Mouse (Mus musculus) embryonic facial prominence, embryonic 13.5 days (tissue): ENCODE data around the gene Itga6. TPM values are rescaled to one million over a fixed set of nuclear protein-coding genes. Genes with fewer than 3 reads are reported as not detected.
"Not testable (repeated sequence)": the region's sequence is repeated elsewhere in the genome, so short reads cannot be mapped to it uniquely, and the experiment has no call there.

Experiments
- ATAC-seq: fragments of 200-750 bp; cut with Nextera tagmentation; 2 replicates; pipeline ENCODE4 v1.8.0; 2017; ENCODE audit warnings: low read depth; ENCODE audit not compliant: insufficient number of reproducible peaks, insufficient read depth, low FRiP score, low TSS enrichment
- H3K27ac ChIP-seq: fragments of 300-500 bp; sonication (generic); 2 replicates; pipeline ENCODE4 v1.5.1; 2015; ENCODE audit warnings: moderate library complexity, mild to moderate bottlenecking, inconsistent platforms
- H3K27me3 ChIP-seq: fragments of 300-500 bp; sonication (generic); 2 replicates; pipeline ENCODE4 v1.6.1; 2015; ENCODE audit warnings: mild to moderate bottlenecking, inconsistent platforms
- H3K36me3 ChIP-seq: fragments of 300-500 bp; sonication (generic); 2 replicates; pipeline ENCODE4 v1.6.1; 2015; ENCODE audit warnings: mild to moderate bottlenecking, inconsistent platforms
- H3K4me1 ChIP-seq: fragments of 300-500 bp; sonication (generic); 2 replicates; pipeline ENCODE4 v1.6.1; 2015; ENCODE audit warnings: inconsistent platforms
- H3K4me2 ChIP-seq: fragments of 300-500 bp; sonication (generic); 2 replicates; pipeline ENCODE4 v1.6.1; 2015; ENCODE audit warnings: moderate library complexity, mild to moderate bottlenecking, inconsistent platforms
- H3K4me3 ChIP-seq: fragments of 300-500 bp; sonication (generic); 2 replicates; pipeline ENCODE4 v1.5.1; 2015; ENCODE audit warnings: mild to moderate bottlenecking, inconsistent platforms
- H3K9ac ChIP-seq: fragments of 300-500 bp; sonication (generic); 2 replicates; pipeline ENCODE4 v1.6.1; 2015; ENCODE audit warnings: mild to moderate bottlenecking, inconsistent platforms
- H3K9me3 ChIP-seq: fragments of 300-500 bp; sonication (generic); 2 replicates; pipeline ENCODE4 v1.6.1; 2016; ENCODE audit warnings: inconsistent platforms
- WGBS: fragments of 180-500 bp; shearing (Covaris S2); methylation state at CpG from one replicate; pipeline ENCODE4 v1.1.7; 2015; ENCODE audit warnings: mixed read lengths; 5-methylcytosine and 5-hydroxymethylcytosine counted together
- polyA plus RNA-seq: library from polyadenylated mRNA; unstranded; fragments of >200 nt; fragmentation: Nextera tagmentation; extraction: Ambion mirVana; gene quantifications from 2 replicates; pipeline ENCODE4 v1.2.1, GENCODE M21; 2015

The Itga6 gene
- polyA plus RNA-seq, 1 experiment from 2014 or later, result 37.7 TPM

DNA sequence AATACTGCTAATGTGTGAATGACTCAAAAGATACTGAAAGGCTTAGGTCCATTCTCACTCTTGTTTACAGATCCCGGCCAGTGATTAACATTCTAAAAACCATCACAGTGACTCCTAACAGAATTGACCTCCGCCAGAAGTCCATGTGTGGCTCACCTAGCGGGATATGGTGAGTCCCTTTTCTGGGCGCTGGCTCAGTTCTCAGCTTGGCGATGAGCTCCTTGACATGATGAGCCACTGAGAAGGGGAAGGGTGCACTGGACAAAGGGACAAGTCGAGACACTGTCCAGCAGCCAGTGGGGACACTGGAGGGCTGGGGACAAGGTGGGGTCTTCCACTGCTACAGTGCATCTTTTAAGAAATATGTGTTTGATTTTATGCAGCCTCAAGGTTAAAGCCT lies 88.2 kb downstream of the Itga6 start:
- 84% methylated on average over 6 of the region's 6 CpGs for WGBS
- ATAC-seq, result no peak
- H3K27me3 ChIP-seq, result no peaks in the 10 kb centered on the region
- H3K4me3 ChIP-seq, result no peak overlapping the region
- no peaks in the 10 kb centered on the region for H3K36me3 ChIP-seq
- no peaks in the 10 kb centered on the region for H3K4me1 ChIP-seq
- no peak overlapping the region for H3K9ac ChIP-seq
- H3K9me3 ChIP-seq, result no peaks in the 10 kb centered on the region
- H3K27ac ChIP-seq, result no peak overlapping the region
- no peak overlapping the region for H3K4me2 ChIP-seq

DNA sequence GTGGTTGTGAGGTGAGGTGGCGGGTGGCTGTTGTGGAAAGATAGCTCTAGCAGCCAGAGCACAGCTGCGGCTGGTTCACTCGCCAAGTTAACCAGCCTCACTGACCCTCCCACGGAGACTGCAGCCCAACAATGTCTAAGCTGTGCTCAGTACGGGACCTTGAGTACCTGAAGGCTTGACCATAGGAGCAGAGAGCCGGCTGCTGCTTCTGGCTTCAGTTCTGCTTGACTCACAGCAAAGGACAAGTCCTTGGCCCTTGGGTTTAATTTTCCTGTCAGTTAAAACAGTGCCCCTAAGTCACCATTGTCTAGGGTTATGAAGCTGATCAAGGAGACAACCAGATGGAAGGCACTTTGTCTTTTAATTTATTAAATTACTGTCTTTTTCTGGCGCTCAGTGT lies 89.0 kb downstream of the Itga6 start:
- Histone ChIP-seq H3K4me1 (no peaks in the 10 kb centered on the region), H3K27ac (no peak overlapping the region; the same call in 1 of the 2 replicates), H3K9me3 (no peaks in the 10 kb centered on the region), H3K4me3 (no peak overlapping the region), H3K36me3 (no peaks in the 10 kb centered on the region), H3K9ac (no peak overlapping the region), H3K4me2 (no peak overlapping the region), H3K27me3 (no peaks in the 10 kb centered on the region)
- no peak for ATAC-seq
- 65% methylated on average over 7 of the region's 7 CpGs for WGBS

DNA sequence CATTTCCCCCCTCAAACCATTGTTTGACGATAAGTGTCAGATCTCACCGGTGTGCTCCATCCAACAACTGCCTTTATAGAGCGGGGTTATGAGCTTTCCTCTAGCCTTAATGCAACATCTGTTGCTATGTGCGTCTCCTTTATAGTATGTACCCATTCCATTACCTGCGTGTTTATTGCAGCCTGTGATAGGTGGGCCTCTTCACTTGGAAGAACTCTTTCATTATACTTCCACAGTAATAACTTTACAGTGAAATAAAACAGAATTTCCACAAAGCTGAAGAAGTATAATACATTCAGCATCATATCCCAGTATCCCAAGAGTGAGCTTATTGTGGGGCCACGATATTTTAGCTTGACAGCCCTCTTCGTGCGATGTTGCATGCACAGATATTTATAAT lies 90.1 kb downstream of the Itga6 start:
- Histone ChIP-seq H3K4me3 (no peak overlapping the region), H3K27ac (no peak overlapping the region), H3K36me3 (peaks cover 3% of the 10 kb centered on the region; the same call in 1 of the 2 replicates), H3K9ac (no peak overlapping the region), H3K4me2 (no peak overlapping the region), H3K4me1 (no peaks in the 10 kb centered on the region), H3K9me3 (no peaks in the 10 kb centered on the region), H3K27me3 (no peaks in the 10 kb centered on the region)
- ATAC-seq, result no peak
- WGBS, result 72% methylated on average over 8 of the region's 8 CpGs

DNA sequence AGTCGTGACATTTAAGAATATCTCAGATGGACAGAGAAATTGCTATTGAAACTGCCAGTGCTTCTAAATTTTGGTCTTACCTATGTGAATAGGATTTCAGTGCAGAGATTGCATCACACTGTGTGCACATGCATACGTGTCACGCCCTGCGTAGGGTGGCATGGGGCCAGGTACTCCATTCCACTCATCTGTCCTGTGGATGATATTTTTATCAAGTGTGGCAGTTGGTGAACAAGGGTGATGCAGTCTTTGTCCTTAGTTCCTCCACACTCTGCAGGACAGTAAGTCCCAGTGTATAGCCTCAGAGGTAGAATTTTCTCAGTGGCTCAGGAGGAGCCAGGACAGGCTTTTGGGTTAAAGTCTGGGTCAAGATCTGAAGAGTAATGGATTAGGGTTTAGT lies 90.8 kb downstream of the Itga6 start:
- no peaks in the 10 kb centered on the region for H3K27me3 ChIP-seq
- H3K9me3 ChIP-seq, result no peaks in the 10 kb centered on the region
- 80% methylated on average over 4 of the region's 4 CpGs for WGBS
- no peaks in the 10 kb centered on the region for H3K4me1 ChIP-seq
- no peak overlapping the region for H3K9ac ChIP-seq
- no peak overlapping the region for H3K27ac ChIP-seq
- H3K4me3 ChIP-seq, result no peak overlapping the region
- ATAC-seq, result no peak
- H3K4me2 ChIP-seq, result no peak overlapping the region
- H3K36me3 ChIP-seq, result peaks cover 3% of the 10 kb centered on the region; the same call in 1 of the 2 replicates

DNA sequence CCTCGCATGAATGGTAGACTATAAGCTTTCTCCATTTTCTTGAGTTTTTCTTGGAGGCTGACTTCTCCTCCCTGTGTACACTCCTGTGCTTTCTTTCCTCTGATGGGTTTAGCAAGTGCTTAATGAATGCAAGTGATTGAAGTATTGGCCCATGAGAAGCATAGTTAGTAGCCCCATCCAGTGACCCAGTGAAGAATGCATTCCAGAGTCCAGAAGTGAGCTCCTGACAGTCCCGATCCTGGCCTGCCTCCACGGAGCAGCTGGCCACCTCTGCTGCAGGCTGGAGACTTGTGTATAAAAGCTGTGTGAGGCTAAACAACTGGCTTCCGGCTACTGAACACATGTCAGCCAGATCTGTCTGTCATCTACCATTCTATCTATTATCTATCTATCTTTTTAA lies 91.8 kb downstream of the Itga6 start:
- Histone ChIP-seq H3K27ac (no peak overlapping the region), H3K4me1 (no peaks in the 10 kb centered on the region), H3K36me3 (peaks cover 3% of the 10 kb centered on the region; the same call in 1 of the 2 replicates), H3K4me3 (no peak overlapping the region), H3K9me3 (no peaks in the 10 kb centered on the region), H3K9ac (no peak overlapping the region), H3K27me3 (no peaks in the 10 kb centered on the region), H3K4me2 (no peak overlapping the region)
- WGBS, result 64% methylated on average over 4 of the region's 4 CpGs
- ATAC-seq, result no peak

DNA sequence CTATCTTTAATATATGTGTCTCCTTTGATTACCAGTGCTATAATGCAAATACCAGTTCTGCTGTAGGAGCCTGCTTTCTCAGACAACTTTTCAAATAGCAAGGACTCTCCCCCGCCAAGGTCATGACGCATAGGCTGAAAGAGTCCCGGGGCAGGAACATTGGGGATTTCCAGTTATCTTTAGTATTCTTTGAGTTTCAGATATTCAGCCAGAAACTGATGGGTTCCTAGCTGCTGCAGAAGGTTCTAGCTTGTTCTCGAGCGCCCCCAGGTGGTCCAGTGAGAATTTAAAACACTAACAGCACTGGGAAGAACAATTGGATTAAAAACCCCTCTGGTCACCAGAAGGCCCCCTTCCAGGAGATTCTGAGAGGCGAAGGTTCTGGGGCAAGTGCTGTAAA lies 92.4 kb downstream of the Itga6 start:
- H3K9ac ChIP-seq, result no peak overlapping the region
- H3K36me3 ChIP-seq, result peaks cover 3% of the 10 kb centered on the region; the same call in 1 of the 2 replicates
- no peak overlapping the region for H3K4me2 ChIP-seq
- 35% methylated on average over 6 of the region's 6 CpGs for WGBS
- H3K4me3 ChIP-seq, result no peak overlapping the region
- H3K9me3 ChIP-seq, result no peaks in the 10 kb centered on the region
- H3K27ac ChIP-seq, result no peak overlapping the region
- H3K4me1 ChIP-seq, result no peaks in the 10 kb centered on the region
- no peak for ATAC-seq
- H3K27me3 ChIP-seq, result no peaks in the 10 kb centered on the region

DNA sequence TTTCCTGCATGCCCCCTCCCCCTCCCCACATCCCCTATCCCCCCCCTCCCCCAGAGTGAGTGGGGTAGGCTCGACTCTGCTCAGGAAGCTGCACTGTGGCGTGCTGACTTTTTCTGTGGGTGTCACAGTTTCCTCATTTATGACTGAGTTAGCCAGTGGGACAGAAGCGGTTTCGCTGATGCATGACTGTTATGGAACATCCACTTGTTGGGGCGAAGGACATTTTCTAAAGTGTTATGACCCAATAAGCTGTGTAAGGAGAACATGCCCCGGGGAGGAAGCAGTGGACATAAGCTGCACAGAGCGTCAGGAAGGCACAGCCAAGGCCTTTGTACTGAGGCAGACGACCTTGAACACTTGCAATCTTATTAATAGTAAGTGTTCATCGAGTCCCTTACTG lies 97.9 kb downstream of the Itga6 start:
- ATAC-seq, result no peak
- H3K36me3 ChIP-seq, result peaks cover 6% of the 10 kb centered on the region; the same call in 1 of the 2 replicates
- no peak overlapping the region for H3K4me3 ChIP-seq
- H3K4me1 ChIP-seq, result no peaks in the 10 kb centered on the region
- no peak overlapping the region for H3K4me2 ChIP-seq
- H3K9me3 ChIP-seq, result no peaks in the 10 kb centered on the region
- no peak overlapping the region for H3K27ac ChIP-seq
- no peak overlapping the region for H3K9ac ChIP-seq
- no peaks in the 10 kb centered on the region for H3K27me3 ChIP-seq
- 82% methylated on average over 9 of the region's 9 CpGs for WGBS

DNA sequence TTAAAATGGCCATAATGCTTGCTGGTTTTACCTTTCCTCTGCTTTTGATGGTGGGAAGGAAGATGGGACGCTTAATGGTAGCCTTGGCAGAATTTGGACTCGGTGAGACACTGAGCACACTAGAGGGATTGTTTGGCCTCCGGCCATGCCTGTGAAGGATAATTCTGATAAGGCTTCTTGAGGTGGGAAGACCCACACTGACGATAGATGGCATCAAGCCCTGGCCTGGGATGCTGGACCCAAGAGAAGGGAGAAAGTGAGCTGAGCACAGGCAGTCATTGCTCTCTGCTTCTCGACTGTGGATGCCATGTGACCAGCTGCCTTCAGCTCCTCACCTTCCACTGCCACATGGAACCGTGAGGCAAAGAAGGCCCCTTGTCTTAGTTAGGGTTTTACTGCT lies 99.5 kb downstream of the Itga6 start:
- no peaks in the 10 kb centered on the region for H3K4me1 ChIP-seq
- H3K9me3 ChIP-seq, result no peaks in the 10 kb centered on the region
- no peak overlapping the region for H3K4me3 ChIP-seq
- 92% methylated on average over 6 of the region's 6 CpGs for WGBS
- ATAC-seq, result no peak
- H3K27me3 ChIP-seq, result no peaks in the 10 kb centered on the region
- H3K27ac ChIP-seq, result no peak overlapping the region
- no peak overlapping the region for H3K4me2 ChIP-seq
- no peak overlapping the region for H3K9ac ChIP-seq
- H3K36me3 ChIP-seq, result peaks cover 6% of the 10 kb centered on the region; the same call in 1 of the 2 replicates

DNA sequence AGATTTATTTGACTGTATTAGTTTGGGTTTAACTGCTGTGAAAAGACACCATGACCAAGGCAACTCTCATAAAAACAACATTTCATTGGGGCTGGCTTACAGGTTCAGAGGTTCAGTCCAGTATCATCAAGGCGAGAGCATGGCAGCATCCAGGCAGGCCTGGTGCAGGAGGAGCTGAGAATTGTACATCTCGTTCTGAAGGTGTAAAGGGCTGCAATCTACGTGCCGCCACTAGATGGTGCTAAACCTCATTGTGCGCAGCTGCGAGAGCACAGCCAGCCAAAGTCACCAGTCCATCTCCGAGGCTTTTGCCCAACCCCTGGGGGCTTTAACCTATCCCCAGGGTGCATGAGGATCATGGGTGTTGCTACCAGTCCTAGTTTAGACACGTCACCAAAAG lies 106.7 kb downstream of the Itga6 start:
- ATAC-seq, H3K4me2 ChIP-seq, H3K4me1 ChIP-seq, H3K36me3 ChIP-seq, H3K27ac ChIP-seq, H3K4me3 ChIP-seq, H3K9ac ChIP-seq, H3K27me3 ChIP-seq, H3K9me3 ChIP-seq: not testable (repeated sequence)
- 2% methylated on average over 7 of the region's 8 CpGs for WGBS

DNA sequence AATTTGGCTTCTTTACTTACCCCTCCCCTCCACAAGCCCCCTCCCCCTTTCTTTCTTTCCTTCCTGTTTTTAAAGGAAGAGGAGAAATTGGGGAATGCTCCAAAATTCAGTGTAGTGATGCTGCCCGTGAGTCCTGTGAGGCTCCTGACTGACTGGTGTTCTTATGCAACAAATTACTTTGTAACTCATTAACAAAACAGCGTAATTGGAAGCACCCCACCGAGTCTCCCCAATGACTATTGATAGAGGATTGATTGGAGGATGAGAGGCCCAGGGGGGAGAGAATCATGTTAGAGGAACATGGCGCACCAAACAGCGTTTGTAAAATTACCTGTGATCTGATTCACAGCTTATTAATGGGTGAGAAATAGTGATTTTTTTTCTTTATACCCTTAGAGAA lies 109.7 kb downstream of the Itga6 start:
- 69% methylated on average over 5 of the region's 5 CpGs for WGBS
- ATAC-seq, result no peak
- Histone ChIP-seq H3K4me1 (no peaks in the 10 kb centered on the region), H3K9ac (no peak overlapping the region), H3K9me3 (no peaks in the 10 kb centered on the region), H3K4me2 (no peak overlapping the region), H3K4me3 (no peak overlapping the region), H3K27ac (no peak overlapping the region), H3K36me3 (no peaks in the 10 kb centered on the region), H3K27me3 (no peaks in the 10 kb centered on the region)

DNA sequence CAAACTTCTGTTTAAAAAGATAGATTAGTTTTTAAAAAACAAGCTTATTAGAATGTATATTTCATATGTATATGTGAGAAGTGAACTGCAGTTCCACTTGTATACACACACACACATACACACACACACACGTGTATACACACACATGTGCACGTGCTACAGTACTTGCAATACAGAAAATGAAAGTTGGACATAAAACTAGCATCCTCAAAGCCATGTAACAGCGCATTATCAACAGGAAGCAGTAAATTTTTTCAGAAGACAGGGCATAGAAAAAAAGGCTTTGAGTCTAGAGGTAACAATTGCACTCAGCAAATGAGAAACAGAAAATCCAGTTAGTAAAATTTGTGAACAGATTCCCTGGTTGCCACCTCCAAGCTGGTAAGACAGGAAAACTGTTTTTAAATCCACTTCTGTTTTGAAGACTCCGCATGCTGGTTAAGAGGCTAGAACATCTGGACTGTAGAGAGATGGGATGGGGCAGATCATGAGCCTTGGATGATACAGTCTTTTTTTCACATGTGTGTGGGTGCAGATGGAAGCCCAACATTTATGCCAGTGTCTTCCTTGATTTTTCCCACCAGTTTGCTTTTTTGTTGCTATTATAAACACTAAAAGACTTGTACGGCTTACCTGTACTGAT lies 118.2 kb downstream of the Itga6 start:
- Histone ChIP-seq H3K27ac (no peak overlapping the region), H3K27me3 (no peaks in the 10 kb centered on the region), H3K9me3 (no peaks in the 10 kb centered on the region), H3K9ac (no peak overlapping the region), H3K4me1 (no peaks in the 10 kb centered on the region), H3K4me2 (no peak overlapping the region), H3K36me3 (no peaks in the 10 kb centered on the region), H3K4me3 (no peak overlapping the region)
- ATAC-seq, result no peak
- WGBS, result 85% methylated on average over 5 of the region's 5 CpGs

DNA sequence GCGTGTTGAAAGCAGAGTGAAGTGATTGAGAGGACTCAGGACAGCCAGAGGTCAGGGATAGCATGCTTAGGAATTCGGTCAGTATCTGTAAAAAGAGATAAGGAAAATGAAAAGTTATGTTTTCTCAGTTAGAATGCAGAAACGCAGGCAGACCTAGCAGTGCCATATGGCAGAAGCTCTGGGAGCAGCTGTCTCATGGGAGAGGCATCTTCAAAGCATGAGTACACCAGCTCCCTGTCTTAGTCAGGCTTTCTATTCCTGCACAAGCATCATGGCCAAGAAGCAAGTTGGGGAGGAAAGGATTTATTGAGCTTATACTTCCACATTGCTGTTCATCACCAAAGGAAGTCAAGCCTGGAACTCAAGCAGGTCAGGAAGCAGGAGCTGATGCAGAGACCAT lies 119.6 kb downstream of the Itga6 start:
- no peak overlapping the region for H3K27ac ChIP-seq
- no peak overlapping the region for H3K9ac ChIP-seq
- no peaks in the 10 kb centered on the region for H3K36me3 ChIP-seq
- H3K4me2 ChIP-seq, result no peak overlapping the region
- H3K4me1 ChIP-seq, result no peaks in the 10 kb centered on the region
- no peaks in the 10 kb centered on the region for H3K27me3 ChIP-seq
- no peak overlapping the region for H3K4me3 ChIP-seq
- no peak for ATAC-seq
- 74% methylated on average over 3 of the region's 3 CpGs for WGBS
- no peaks in the 10 kb centered on the region for H3K9me3 ChIP-seq
